Mouse (Mus musculus): ENCODE data around the gene Kcng4. TPM values are rescaled to one million over a fixed set of nuclear protein-coding genes. Genes with fewer than 3 reads are reported as not detected.
A peak's percentile ranks its signal among the peaks of the same experiment; 100 is the strongest.

The Kcng4 gene
- polyA plus RNA-seq, 1 experiment from 2014 or later = 0.18 TPM

DNA sequence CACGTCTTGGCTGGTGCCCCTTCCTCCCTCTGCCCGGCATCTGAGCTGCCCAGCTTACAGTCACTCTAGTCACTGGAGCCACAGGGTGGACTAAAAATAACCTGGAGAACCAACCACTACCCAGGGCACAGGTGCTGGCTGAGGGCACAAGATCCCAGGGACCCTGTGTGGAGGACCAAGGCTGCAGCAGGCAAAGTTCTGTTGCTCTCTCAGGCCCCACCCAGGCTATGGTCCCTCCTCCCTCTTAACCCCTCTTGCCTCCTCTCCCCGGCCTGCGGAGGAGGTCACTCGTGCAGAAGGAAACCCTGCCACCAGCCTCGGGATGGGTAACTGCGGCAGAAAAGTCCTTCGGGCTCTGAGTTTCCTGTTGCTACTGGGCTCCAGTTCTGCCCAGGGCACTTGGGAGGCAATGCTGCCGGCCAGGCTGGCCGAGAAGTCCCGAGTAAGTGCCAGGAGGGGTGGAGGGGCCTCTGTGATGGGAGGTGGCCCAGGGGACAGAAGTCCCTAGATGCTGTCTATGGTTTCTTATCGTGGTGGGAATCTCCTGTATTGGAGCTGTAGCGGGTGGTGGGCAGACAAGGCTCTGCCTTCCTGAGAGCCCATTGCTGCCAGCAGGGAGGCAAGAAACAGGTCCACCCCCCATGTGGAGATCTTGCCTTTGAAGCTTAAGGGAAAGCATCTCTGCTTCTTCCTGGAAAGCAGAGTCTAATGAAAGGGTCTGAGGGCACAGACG, 30.9 kb upstream of the Kcng4 start, which contains the start of gene Wfdc1:
Wfdc1 (plus strand) TSS at position 147 of the 733 bp plus-strand sequence.
- 25% methylated on average over 14 of the region's 14 CpGs for WGBS
- no peaks in the 10 kb centered on the region for H3K36me3 ChIP-seq (ENCODE audit: control insufficient read depth, insufficient read depth, low read length)

GRCm38 (mm10) chr8:119665270-119665669, 29.8 kb upstream of the Kcng4 start:
- no peaks in the 10 kb centered on the region for H3K9me3 ChIP-seq (replicated peaks; ENCODE audit: control insufficient read depth, low read length)
- H3K27me3 ChIP-seq (ENCODE audit: control insufficient read depth, insufficient read depth, low read length) = no peaks in the 10 kb centered on the region
- no peak overlapping the region; the same call in none of the 2 replicates for H3K9ac ChIP-seq (ENCODE audit: low read length)
- ATAC-seq (ENCODE audit: insufficient read depth, low FRiP score) = no peak
- WGBS = 55% methylated on average over 6 of the region's 6 CpGs
- H3K4me2 ChIP-seq (ENCODE audit: low read depth, low read length) = no peak overlapping the region
- H3K27ac ChIP-seq (ENCODE audit: low read length) = no peak overlapping the region; the same call in 1 of the 2 replicates
- no peak overlapping the region for H3K4me3 ChIP-seq (replicated peaks; ENCODE audit: low read length)
- H3K36me3 ChIP-seq (ENCODE audit: control insufficient read depth, insufficient read depth, low read length) = no peaks in the 10 kb centered on the region
- peaks cover 40% of the 10 kb centered on the region for H3K4me1 ChIP-seq (ENCODE audit: control insufficient read depth, insufficient read depth, low read length)

More for the DNA sequence above, 30.9 kb upstream of the Kcng4 start, which contains the start of gene Wfdc1:
- peak within 1 kb of the TSS; percentile 45 for H3K9ac ChIP-seq (ENCODE audit: low read length)
- H3K27me3 ChIP-seq (ENCODE audit: control insufficient read depth, insufficient read depth, low read length) = no peaks in the 10 kb centered on the region
- H3K4me2 ChIP-seq (ENCODE audit: low read depth, low read length) = peak within 1 kb of the TSS; percentile 16; the same call in 1 of the 2 replicates
- H3K4me1 ChIP-seq (ENCODE audit: control insufficient read depth, insufficient read depth, low read length) = peaks cover 41% of the 10 kb centered on the region
- H3K9me3 ChIP-seq (replicated peaks; ENCODE audit: control insufficient read depth, low read length) = no peaks in the 10 kb centered on the region
- no peak within 1 kb of the TSS; the same call in 1 of the 2 replicates for H3K27ac ChIP-seq (ENCODE audit: low read length)
- ATAC-seq (ENCODE audit: insufficient read depth, low FRiP score) = no peak
- H3K4me3 ChIP-seq (replicated peaks; ENCODE audit: low read length) = peak within 1 kb of the TSS; percentile 18

DNA sequence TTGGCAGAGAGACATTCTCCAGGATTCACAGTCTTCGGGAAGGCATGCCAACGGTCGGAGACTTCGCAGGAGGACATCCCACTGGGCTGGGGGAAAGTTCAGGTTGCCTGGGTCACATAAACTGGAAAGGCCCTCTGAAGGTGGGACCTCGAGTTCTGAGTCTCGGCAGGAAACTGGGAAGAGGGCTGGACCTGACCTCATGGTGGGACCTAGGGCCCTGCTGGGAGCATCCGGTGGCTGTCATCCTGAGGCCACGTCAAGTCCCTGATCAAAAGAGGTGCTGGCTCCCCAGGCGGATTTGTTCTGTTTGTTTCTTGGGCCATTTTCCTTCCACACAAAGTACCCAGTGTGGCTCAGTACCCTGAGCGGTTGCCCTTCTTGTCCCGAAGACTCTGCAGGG, 28.0 kb upstream of the Kcng4 start:
- Histone ChIP-seq H3K27ac (ENCODE audit: low read length) (no peak overlapping the region), H3K36me3 (ENCODE audit: control insufficient read depth, insufficient read depth, low read length) (no peaks in the 10 kb centered on the region), H3K4me3 (replicated peaks; ENCODE audit: low read length) (no peak overlapping the region), H3K9me3 (replicated peaks; ENCODE audit: control insufficient read depth, low read length) (no peaks in the 10 kb centered on the region), H3K27me3 (ENCODE audit: control insufficient read depth, insufficient read depth, low read length) (no peaks in the 10 kb centered on the region), H3K9ac (ENCODE audit: low read length) (no peak overlapping the region), H3K4me1 (ENCODE audit: control insufficient read depth, insufficient read depth, low read length) (peaks cover 29% of the 10 kb centered on the region), H3K4me2 (ENCODE audit: low read depth, low read length) (no peak overlapping the region)
- 69% methylated on average over 11 of the region's 11 CpGs for WGBS
- no peak for ATAC-seq (ENCODE audit: insufficient read depth, low FRiP score)

DNA sequence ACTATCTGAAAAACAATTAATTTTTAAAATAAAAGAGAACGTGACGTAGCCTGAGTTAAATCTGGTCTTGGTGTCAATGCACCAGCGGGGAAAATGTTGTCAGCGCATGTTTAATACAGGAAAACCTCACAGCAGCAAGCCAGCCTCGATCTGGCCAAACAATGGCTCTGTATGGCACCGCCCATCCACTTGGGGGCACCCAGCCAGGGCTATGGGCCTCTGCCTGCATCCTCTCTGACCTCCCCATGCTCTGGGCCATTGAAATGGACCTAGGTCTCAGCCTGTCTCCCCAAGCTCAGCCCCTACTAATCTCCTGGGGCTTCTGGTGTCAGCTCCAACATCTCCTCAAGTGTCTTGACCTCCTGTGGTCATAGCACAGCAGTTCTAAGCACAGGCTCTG, 26.4 kb upstream of the Kcng4 start:
- Histone ChIP-seq H3K4me2 (ENCODE audit: low read depth, low read length) (no peak overlapping the region), H3K9ac (ENCODE audit: low read length) (no peak overlapping the region), H3K9me3 (replicated peaks; ENCODE audit: control insufficient read depth, low read length) (no peaks in the 10 kb centered on the region), H3K4me3 (replicated peaks; ENCODE audit: low read length) (no peak overlapping the region), H3K4me1 (ENCODE audit: control insufficient read depth, insufficient read depth, low read length) (peaks cover 29% of the 10 kb centered on the region), H3K27ac (ENCODE audit: low read length) (no peak overlapping the region), H3K36me3 (ENCODE audit: control insufficient read depth, insufficient read depth, low read length) (no peaks in the 10 kb centered on the region), H3K27me3 (ENCODE audit: control insufficient read depth, insufficient read depth, low read length) (no peaks in the 10 kb centered on the region)
- WGBS = 75% methylated on average over 6 of the region's 6 CpGs
- ATAC-seq (ENCODE audit: insufficient read depth, low FRiP score) = no peak

- Histone ChIP-seq H3K9me3 (replicated peaks; ENCODE audit: control insufficient read depth, low read length) (no peaks in the 10 kb centered on the region), H3K36me3 (ENCODE audit: control insufficient read depth, insufficient read depth, low read length) (no peaks in the 10 kb centered on the region), H3K4me3 (replicated peaks; ENCODE audit: low read length) (no peak overlapping the region), H3K9ac (ENCODE audit: low read length) (peak overlapping the region; percentile 43; the same call in 1 of the 2 replicates), H3K4me2 (ENCODE audit: low read depth, low read length) (no peak overlapping the region), H3K4me1 (ENCODE audit: control insufficient read depth, insufficient read depth, low read length) (peaks cover 22% of the 10 kb centered on the region), H3K27ac (ENCODE audit: low read length) (peak overlapping the region; percentile 15; the same call in 1 of the 2 replicates), H3K27me3 (ENCODE audit: control insufficient read depth, insufficient read depth, low read length) (no peaks in the 10 kb centered on the region)
- WGBS = 8% methylated on average over 9 of the region's 9 CpGs
- peak; percentile 44 for ATAC-seq (ENCODE audit: insufficient read depth, low FRiP score)
Observed at GRCm38 (mm10) chr8:119661081-119661480, 25.6 kb upstream of the Kcng4 start.

DNA sequence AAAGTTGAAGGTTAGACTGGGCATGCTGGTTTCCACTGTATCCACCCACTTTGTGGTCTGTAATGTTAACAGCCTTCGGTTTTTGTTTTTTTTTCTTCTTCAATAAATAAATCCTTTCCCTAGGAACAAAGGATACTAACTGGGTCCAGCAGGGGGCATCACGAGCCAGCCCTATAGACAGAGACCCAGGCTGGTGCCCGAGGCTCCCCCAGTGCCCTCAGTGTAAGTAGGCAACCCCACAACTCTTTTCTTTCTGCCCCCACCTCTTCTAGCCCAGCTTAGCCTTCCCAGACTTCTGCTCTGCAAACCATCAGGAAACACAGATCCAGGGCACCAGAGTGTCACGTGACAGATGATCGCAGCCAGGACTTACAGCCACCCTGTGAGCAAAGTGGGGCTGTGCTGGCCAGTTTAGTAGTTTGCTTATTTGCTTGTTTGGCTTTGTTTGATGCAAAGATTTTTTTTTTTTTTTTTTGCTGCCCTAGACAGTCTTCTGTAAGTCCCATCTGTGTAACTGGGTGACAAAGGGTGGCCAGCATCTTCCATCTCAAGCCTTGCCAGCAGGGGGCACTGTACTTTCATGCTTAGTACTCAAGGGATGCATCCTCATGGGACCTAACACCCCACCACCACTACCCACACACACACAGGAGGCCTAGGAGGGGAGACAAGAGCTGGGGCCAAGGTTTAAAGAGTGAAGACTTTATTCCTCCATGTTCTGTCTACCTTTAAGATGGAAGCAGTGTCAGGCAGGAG, 21.4 kb upstream of the Kcng4 start:
- Histone ChIP-seq H3K4me3 (replicated peaks; ENCODE audit: low read length) (no peak overlapping the region), H3K9me3 (replicated peaks; ENCODE audit: control insufficient read depth, low read length) (no peaks in the 10 kb centered on the region), H3K36me3 (ENCODE audit: control insufficient read depth, insufficient read depth, low read length) (no peaks in the 10 kb centered on the region), H3K4me1 (ENCODE audit: control insufficient read depth, insufficient read depth, low read length) (peaks cover 10% of the 10 kb centered on the region), H3K4me2 (ENCODE audit: low read depth, low read length) (no peak overlapping the region), H3K9ac (ENCODE audit: low read length) (no peak overlapping the region), H3K27ac (ENCODE audit: low read length) (no peak overlapping the region), H3K27me3 (ENCODE audit: control insufficient read depth, insufficient read depth, low read length) (no peaks in the 10 kb centered on the region)
- ATAC-seq (ENCODE audit: insufficient read depth, low FRiP score) = peak; percentile 14; the same call in 1 of the 2 replicates
- 43% methylated on average over 5 of the region's 5 CpGs for WGBS

DNA sequence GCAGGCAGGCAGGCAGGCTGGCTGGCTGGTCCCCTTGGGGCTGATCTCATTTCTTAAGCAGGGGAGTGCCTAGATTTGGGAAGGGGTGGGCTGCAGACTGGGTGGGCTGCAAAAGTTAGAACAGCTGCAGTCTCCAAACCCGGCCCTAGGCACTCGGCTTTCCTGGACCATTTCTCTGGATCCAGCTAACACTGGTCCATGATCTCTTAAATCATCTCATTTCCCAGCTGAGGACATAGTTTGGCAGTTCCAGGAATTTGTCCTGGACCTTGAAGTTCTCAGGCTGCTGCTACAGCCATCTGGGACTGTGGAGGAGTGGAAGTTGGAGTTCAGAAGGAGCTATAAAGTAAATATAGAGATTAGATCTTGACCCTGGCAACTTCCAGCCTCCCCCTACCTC, 15.8 kb upstream of the Kcng4 start:
- Histone ChIP-seq H3K27ac (ENCODE audit: low read length) (no peak overlapping the region), H3K27me3 (ENCODE audit: control insufficient read depth, insufficient read depth, low read length) (no peaks in the 10 kb centered on the region), H3K4me1 (ENCODE audit: control insufficient read depth, insufficient read depth, low read length) (peaks cover 3% of the 10 kb centered on the region; the same call in 1 of the 2 replicates), H3K9ac (ENCODE audit: low read length) (no peak overlapping the region), H3K36me3 (ENCODE audit: control insufficient read depth, insufficient read depth, low read length) (no peaks in the 10 kb centered on the region), H3K9me3 (replicated peaks; ENCODE audit: control insufficient read depth, low read length) (no peaks in the 10 kb centered on the region), H3K4me2 (ENCODE audit: low read depth, low read length) (no peak overlapping the region), H3K4me3 (replicated peaks; ENCODE audit: low read length) (no peak overlapping the region)
- WGBS = 28% methylated on average over 2 of the region's 2 CpGs
- peak; percentile 79 for ATAC-seq (ENCODE audit: insufficient read depth, low FRiP score)

DNA sequence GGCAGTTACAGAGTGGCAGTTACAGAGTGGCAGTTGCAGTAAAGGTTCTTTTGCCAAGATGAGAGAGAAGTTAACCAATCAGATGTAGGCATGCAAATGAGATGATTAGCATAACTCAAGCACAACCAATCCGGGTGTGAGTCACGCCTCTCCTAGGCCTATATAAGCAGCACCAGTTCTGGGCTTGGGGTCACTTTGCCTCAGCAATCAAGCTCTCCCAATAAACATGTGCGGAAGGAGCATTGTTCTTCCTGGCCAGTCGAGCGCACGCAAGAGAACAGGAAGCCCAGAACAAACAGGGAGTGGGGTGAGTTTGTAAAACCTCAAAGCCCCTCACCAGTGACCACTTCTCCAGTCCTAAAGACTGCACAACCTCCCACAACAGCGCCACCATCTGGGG, 11.4 kb upstream of the Kcng4 start:
- Histone ChIP-seq H3K4me2 (ENCODE audit: low read depth, low read length) (no peak overlapping the region), H3K4me3 (replicated peaks; ENCODE audit: low read length) (no peak overlapping the region), H3K9me3 (replicated peaks; ENCODE audit: control insufficient read depth, low read length) (no peaks in the 10 kb centered on the region), H3K27ac (ENCODE audit: low read length) (no peak overlapping the region), H3K9ac (ENCODE audit: low read length) (no peak overlapping the region), H3K27me3 (ENCODE audit: control insufficient read depth, insufficient read depth, low read length) (no peaks in the 10 kb centered on the region), H3K36me3 (ENCODE audit: control insufficient read depth, insufficient read depth, low read length) (no peaks in the 10 kb centered on the region), H3K4me1 (ENCODE audit: control insufficient read depth, insufficient read depth, low read length) (0 out of 2 replicates have a peak, but pooled peaks cover 3% of the 10 kb centered on the region)
- no peak for ATAC-seq (ENCODE audit: insufficient read depth, low FRiP score)
- WGBS = 87% methylated on average over 7 of the region's 7 CpGs

- no peak overlapping the region for H3K9ac ChIP-seq (ENCODE audit: low read length)
- H3K4me1 ChIP-seq (ENCODE audit: control insufficient read depth, insufficient read depth, low read length) = 0 out of 2 replicates have a peak, but pooled peaks cover 3% of the 10 kb centered on the region
- H3K27ac ChIP-seq (ENCODE audit: low read length) = no peak overlapping the region
- H3K9me3 ChIP-seq (replicated peaks; ENCODE audit: control insufficient read depth, low read length) = no peaks in the 10 kb centered on the region
- H3K4me3 ChIP-seq (replicated peaks; ENCODE audit: low read length) = no peak overlapping the region
- H3K27me3 ChIP-seq (ENCODE audit: control insufficient read depth, insufficient read depth, low read length) = no peaks in the 10 kb centered on the region
- H3K36me3 ChIP-seq (ENCODE audit: control insufficient read depth, insufficient read depth, low read length) = no peaks in the 10 kb centered on the region
- no peak for ATAC-seq (ENCODE audit: insufficient read depth, low FRiP score)
- 72% methylated on average over 3 of the region's 3 CpGs for WGBS
- H3K4me2 ChIP-seq (ENCODE audit: low read depth, low read length) = no peak overlapping the region
Observed at GRCm38 (mm10) chr8:119646197-119646596, 10.7 kb upstream of the Kcng4 start.
